Mouse (Mus musculus) G1E (cell line): ENCODE measurements around the gene Aurkb.

Experiments
- CTCF ChIP-seq: IDR thresholded peaks from 2 replicates; pipeline ENCODE4 v1.5.1; 2012; ENCODE audit warnings: low read depth, low read length, inconsistent platforms, mixed read lengths
- GATA1 ChIP-seq: IDR thresholded peaks from 2 replicates; pipeline ENCODE4 v1.6.1; 2012; ENCODE audit warnings: borderline replicate concordance, low read length, inconsistent platforms, mixed read lengths
- TAL1 ChIP-seq: conservative IDR thresholded peaks from 2 replicates; pipeline ENCODE4 v1.6.1; 2012; ENCODE audit warnings: low read depth, low read length, inconsistent platforms, mixed read lengths

DNA sequence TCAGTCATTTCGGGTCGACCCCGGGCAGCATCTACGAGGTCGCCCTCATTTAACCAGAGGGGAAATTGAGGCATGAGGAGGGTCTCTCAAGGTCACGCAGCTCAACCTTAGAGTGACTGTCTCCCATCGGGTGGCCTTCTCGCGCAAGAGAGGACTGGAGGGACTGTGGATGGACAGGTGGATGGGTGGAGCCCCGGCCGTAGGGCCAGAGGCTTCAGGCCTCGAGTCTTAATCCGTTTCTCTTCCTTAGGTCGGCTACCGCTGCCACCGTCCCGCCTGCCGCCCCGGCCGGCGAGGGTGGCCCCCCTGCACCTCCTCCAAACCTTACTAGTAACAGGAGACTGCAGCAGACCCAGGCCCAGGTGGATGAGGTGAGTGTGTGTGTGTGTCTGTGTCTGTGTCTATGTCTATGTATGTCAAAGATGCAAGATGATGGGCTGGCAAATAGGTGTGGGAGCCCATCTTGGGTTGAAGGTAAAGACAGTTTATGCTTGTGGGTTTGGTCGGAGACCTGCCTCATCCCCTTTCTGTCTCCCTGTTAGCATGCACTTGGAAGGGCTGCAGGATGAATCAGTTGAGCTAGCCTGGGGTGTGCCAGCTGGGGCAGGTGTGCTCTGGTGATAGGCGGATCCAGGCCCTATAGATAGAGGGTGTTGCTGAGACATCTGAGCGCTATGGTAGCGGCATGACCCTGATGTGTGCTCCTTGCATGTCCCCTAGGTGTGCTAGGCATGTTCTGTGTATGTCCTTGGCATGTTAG lies 43.6 kb downstream of the Aurkb start:
- no peak for TF ChIP-seq CTCF
- no peak for TF ChIP-seq TAL1
- TF ChIP-seq GATA1, result no peak
